Mouse (Mus musculus): Measurements from ENCODE around the gene D10Wsu102e. TPM values are rescaled to one million over a fixed set of nuclear protein-coding genes. Genes with fewer than 3 reads are reported as not detected.

The D10Wsu102e gene
- polyA plus RNA-seq, 1 experiment, result 0.75 TPM

- H3K27me3 ChIP-seq (ENCODE audit: control insufficient read depth, insufficient read depth, insufficient read length), result no peaks in the 10 kb centered on the region
- H3K36me3 ChIP-seq (ENCODE audit: control insufficient read depth, insufficient read depth), result no peaks in the 10 kb centered on the region
- H3ac ChIP-seq (ENCODE audit: control insufficient read depth, insufficient read length, low read depth), result peak overlapping the region; percentile 83
- TF ChIP-seq CEBPB (IDR thresholded peaks at IDR 0.05; ENCODE audit: low read depth) (peak; percentile 75), MYOD1 (IDR thresholded peaks at IDR 0.05; ENCODE audit: control insufficient read depth, insufficient read length, low read depth) (no peak)
- peak overlapping the region; percentile 38 for H3K4me3 ChIP-seq (ENCODE audit: insufficient read depth, poor library complexity, severe bottlenecking)
- no peaks in the 10 kb centered on the region for H3K79me2 ChIP-seq (ENCODE audit: control insufficient read depth, insufficient read depth)
- no peaks in the 10 kb centered on the region for H3K79me3 ChIP-seq (ENCODE audit: low read depth)
Measured at GRCm38 (mm10) chr10:83533258-83533909, 173.4 kb downstream of the D10Wsu102e start.

GRCm38 (mm10) chr10:83533910-83534283 lies 173.9 kb downstream of the D10Wsu102e start, which contains the start of gene Aldh1l2:
Gene Aldh1l2 (minus strand): TSS chr10:83534140.
- H3K79me3 ChIP-seq (ENCODE audit: low read depth), result no peaks in the 10 kb centered on the region
- peak within 1 kb of the TSS; percentile 38 for H3K4me3 ChIP-seq (ENCODE audit: insufficient read depth, poor library complexity, severe bottlenecking)
- no peaks in the 10 kb centered on the region for H3K36me3 ChIP-seq (ENCODE audit: control insufficient read depth, insufficient read depth)
- peak; percentile 95 for TF ChIP-seq USF1 (IDR thresholded peaks at IDR 0.05; ENCODE audit: low read depth)
- TF ChIP-seq FOSL1 (IDR thresholded peaks at IDR 0.05; ENCODE audit: insufficient read depth, low read length, poor library complexity, severe bottlenecking), result no peak
- TF ChIP-seq MAX (IDR thresholded peaks at IDR 0.05), result peak; percentile 49
- no peak for TF ChIP-seq MYOG (IDR thresholded peaks at IDR 0.05; ENCODE audit: control insufficient read depth, extremely low read depth, insufficient read length)
- no peak for TF ChIP-seq CTCF (IDR thresholded peaks at IDR 0.05; ENCODE audit: control insufficient read depth, insufficient read depth, insufficient read length)
- no peak for TF ChIP-seq CEBPB (IDR thresholded peaks at IDR 0.05; ENCODE audit: low read depth)
- TF ChIP-seq MYOD1 (IDR thresholded peaks at IDR 0.05; ENCODE audit: control insufficient read depth, insufficient read length, low read depth), result no peak
- no peaks in the 10 kb centered on the region for H3K79me2 ChIP-seq (ENCODE audit: control insufficient read depth, insufficient read depth)
- peak within 1 kb of the TSS; percentile 83 for H3ac ChIP-seq (ENCODE audit: control insufficient read depth, insufficient read length, low read depth)
- H3K27me3 ChIP-seq (ENCODE audit: control insufficient read depth, insufficient read depth, insufficient read length), result no peaks in the 10 kb centered on the region

- Histone ChIP-seq H3K36me3 (ENCODE audit: control insufficient read depth, insufficient read depth) (no peaks in the 10 kb centered on the region), H3ac (ENCODE audit: control insufficient read depth, insufficient read length, low read depth) (no peak overlapping the region), H3K79me2 (ENCODE audit: control insufficient read depth, insufficient read depth) (no peaks in the 10 kb centered on the region), H3K27me3 (ENCODE audit: control insufficient read depth, insufficient read depth, insufficient read length) (no peaks in the 10 kb centered on the region), H3K79me3 (ENCODE audit: low read depth) (no peaks in the 10 kb centered on the region), H3K4me3 (ENCODE audit: insufficient read depth, poor library complexity, severe bottlenecking) (no peak overlapping the region)
- no peak for TF ChIP-seq MYOG (IDR thresholded peaks at IDR 0.05; ENCODE audit: control insufficient read depth, extremely low read depth, insufficient read length)
Measured at GRCm38 (mm10) chr10:83536436-83536835, 176.4 kb downstream of the D10Wsu102e start.

Other genes with a start within 250 kb of the D10Wsu102e start
- gene Slc41a2, start 22.3 kb upstream of the D10Wsu102e start, polyA plus RNA-seq (2012; fragmentation: generic; extraction: Trizol), result 6.5 TPM
- 17.5 TPM for gene Aldh1l2, start 173.9 kb downstream of the D10Wsu102e start, polyA plus RNA-seq (2012; fragmentation: generic; extraction: Trizol)
- 4.5 TPM for gene Washc4, start 183.5 kb downstream of the D10Wsu102e start, polyA plus RNA-seq (2012; fragmentation: generic; extraction: Trizol)

All from C2C12 (cell line).